Mouse (Mus musculus) liver, postnatal 0 days (tissue): ENCODE results near the gene Ddx28.

Experiments used
- CTCF ChIP-seq: sonication (generic); IDR thresholded peaks from 2 replicates; pipeline ENCODE4 v1.5.1; 2016; ENCODE audit warnings: antibody characterized with exemption, low read depth
- EP300 ChIP-seq: IDR thresholded peaks from 2 replicates; pipeline ENCODE4 v1.6.1; 2016; ENCODE audit warnings: antibody characterized with exemption, low read depth, mild to moderate bottlenecking

- TF ChIP-seq CTCF (no peak), EP300 (no peak; the same call in 1 of the 2 replicates)
Measured at GRCm38 (mm10) chr8:106011643-106011986, at the start of gene Ddx28.
